Mouse (Mus musculus) skeletal muscle tissue, adult 2 months (tissue): ENCODE measurements around the gene Mettl7b.

Experiments used
- DNase-seq: peaks from one replicate; pipeline ENCODE4 v3.0.0-alpha.2; 2012; ENCODE audit warnings: low read depth, low spot score

Gene Mettl7b

GRCm38 (mm10) chr10:128919966-128920365 lies 40.8 kb downstream of the Mettl7b start:
- no peak for DNase-seq

DNA sequence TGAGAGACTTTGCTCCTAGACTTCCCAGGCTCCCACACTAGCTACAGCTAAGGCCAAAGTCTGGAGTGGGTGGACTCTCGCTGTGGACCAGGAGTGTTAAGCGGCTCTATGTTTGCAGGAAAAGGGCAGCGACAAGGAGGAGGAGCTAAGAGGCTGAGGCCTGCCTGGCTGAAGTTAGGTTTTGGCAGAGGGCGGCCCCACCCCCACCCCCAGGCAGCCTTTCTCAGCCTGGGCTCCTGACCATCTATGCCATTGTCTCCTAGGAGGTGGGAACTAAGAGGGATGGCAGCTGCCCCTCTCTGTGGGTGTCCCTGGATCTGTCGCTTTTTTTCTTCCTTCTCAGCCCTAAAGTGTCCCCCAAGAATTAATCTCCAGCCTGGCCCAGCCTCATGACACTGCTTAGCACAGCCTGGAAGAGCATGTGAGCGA lies 41.6 kb downstream of the Mettl7b start:
- DNase-seq, result no peak

DNA sequence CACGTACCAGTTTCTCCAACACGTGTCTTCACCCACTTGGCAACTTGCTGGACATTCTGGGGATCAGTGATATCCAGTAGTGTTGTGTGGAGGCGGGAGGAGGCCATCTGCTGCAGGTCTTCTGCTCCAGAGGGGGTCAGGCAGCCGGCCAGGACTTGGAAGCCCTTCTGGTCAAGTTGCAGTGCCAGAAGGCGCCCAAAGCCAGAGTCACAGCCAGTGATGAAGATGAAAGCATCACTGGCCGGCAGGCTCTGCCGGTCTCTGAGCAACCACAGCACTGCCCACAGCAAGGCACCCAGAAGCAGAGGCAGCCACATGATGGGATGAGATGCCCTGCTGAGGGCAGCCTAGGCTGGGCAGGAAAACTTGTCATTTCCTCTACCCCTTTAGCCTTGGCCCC lies 42.5 kb downstream of the Mettl7b start:
- DNase-seq, result no peak

GRCm38 (mm10) chr10:128917400-128917799 lies 43.4 kb downstream of the Mettl7b start:
- no peak for DNase-seq

GRCm38 (mm10) chr10:128916665-128917064 lies 44.1 kb downstream of the Mettl7b start:
- no peak for DNase-seq

- DNase-seq, result no peak
These were observed 45.2 kb downstream of the Mettl7b start for GRCm38 (mm10) chr10:128915550-128915949.

DNA sequence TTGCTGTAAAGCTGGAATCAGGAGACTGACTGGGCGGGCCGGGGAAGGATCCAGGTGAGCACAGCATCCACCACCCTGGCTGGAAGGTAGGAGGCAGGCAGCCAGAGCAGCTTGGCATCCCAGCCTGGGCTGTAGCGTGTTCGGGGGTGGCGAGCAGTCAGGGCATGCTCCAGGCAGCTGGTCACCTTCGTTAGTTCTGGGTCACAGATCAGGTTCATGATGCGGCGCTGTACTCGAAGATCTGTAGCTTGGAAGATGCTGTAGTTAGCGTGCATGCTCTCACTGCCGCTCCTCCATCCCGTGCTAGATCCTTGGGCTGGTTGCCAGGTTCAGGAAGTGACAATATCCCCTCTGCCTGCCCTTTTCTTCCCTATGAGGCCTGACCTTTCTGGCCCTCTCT lies 47.1 kb downstream of the Mettl7b start:
- no peak for DNase-seq

GRCm38 (mm10) chr10:128913219-128913618 lies 47.6 kb downstream of the Mettl7b start:
- peak; percentile 74 for DNase-seq

- DNase-seq, result no peak
These were observed 48.0 kb downstream of the Mettl7b start for GRCm38 (mm10) chr10:128912791-128913190.

GRCm38 (mm10) chr10:128912268-128912667 lies 48.5 kb downstream of the Mettl7b start:
- no peak for DNase-seq

DNA sequence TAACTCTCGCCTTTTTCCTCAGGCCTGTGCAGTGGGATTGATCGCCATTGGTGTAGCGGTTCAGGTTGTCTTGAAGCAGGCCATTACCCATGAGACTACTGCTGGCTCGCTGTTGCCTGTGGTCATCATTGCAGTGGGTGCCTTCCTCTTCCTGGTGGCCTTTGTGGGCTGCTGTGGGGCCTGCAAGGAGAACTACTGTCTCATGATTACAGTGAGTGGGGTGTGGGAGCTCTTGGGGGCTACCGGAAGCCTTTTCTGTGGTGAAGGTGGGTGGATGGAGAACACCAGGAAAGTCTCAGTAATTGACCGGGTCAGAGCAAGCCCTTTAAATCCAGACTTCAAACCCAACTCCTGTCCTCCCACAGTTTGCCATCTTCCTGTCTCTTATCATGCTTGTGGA lies 49.4 kb downstream of the Mettl7b start:
- no peak for DNase-seq

GRCm38 (mm10) chr10:128910066-128910841 lies 50.5 kb downstream of the Mettl7b start:
- no peak for DNase-seq

- peak; percentile 97 for DNase-seq
These were observed 51.2 kb downstream of the Mettl7b start for GRCm38 (mm10) chr10:128909567-128910028.

DNA sequence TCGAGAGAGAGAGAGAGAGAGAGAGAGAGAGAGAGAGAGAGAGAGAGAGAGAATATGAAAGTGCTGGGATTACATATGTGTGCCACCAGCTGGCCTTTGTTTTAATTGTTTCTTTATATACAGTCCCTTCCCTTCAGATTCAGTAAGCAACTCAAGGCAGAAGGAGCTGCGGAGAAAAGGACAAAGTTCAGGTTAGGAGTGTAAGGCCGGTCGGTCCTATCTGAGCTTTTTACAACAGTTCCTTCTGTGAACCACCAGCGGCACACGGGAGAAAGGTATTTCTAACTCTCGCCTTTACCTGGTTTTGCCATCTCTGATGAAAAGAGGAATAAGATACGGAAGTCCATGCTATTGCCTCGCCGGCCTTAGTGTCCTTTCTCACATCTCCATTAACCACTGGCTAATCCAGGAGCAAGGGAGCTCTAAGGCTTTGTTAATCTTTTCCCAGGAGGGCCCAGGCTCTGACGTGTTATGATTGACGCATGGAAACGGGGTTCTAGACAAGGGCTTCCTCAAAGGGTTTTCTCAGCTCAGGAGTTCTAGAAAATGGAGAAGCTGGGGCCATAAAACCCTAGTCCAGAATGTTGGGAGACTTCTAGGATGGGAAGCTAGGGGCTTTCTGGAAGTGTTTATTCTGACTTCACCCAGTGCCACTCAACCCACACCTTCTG lies 51.9 kb downstream of the Mettl7b start:
- DNase-seq, result no peak
